Mouse (Mus musculus): ENCODE data around the gene Zfp784. TPM values are rescaled to one million over a fixed set of nuclear protein-coding genes. Genes with fewer than 3 reads are reported as not detected.

Zfp784 gene
- total and polyA plus RNA-seq, 2 experiments from 2014 or later, result 4.3 to 5.0 TPM

DNA sequence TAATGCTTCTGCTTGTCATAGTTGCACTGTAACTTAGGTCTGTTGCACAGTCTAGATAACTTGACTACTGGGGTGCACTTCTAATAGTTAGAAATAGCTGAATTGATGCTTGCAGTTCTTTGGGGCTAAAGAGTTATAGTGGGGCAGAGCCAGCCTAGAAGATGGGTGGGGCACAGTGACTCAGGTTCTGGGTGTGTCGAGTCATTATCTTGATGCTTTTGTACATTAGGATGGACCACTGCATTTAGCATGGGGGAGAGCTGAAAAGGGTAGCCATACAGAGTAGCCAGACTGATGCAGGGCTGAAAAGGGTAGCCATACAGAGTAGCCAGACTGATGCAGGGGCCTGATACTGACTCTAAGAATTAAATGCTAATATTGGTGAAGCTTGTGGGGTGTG is 35.3 kb upstream of the Zfp784 start:
- Histone ChIP-seq H3K4me3 (ENCODE audit: low read depth, low read length) (no peak overlapping the region), H3K4me1 (ENCODE audit: insufficient read depth, low read length) (no peaks in the 10 kb centered on the region), H3K27ac (ENCODE audit: low read depth, low read length) (no peak overlapping the region), H3K9me3 (ENCODE audit: low read length) (no peaks in the 10 kb centered on the region), H3K27me3 (ENCODE audit: insufficient read depth, low read length) (no peaks in the 10 kb centered on the region), H3K36me3 (ENCODE audit: insufficient read depth, low read length) (peaks cover 81% of the 10 kb centered on the region), H3K4me2 (ENCODE audit: low read depth, low read length, poor library complexity, severe bottlenecking) (no peak overlapping the region), H3K9ac (replicated peaks; ENCODE audit: low read length, poor library complexity, severe bottlenecking) (no peak overlapping the region)
- no peak for TF ChIP-seq CTCF (IDR thresholded peaks at IDR 0.05)
- WGBS, result 91% methylated on average over 1 of the region's 1 CpGs
- DNase-seq (ENCODE audit: low spot score) (no peak), ATAC-seq (ENCODE audit: low FRiP score) (no peak)

DNA sequence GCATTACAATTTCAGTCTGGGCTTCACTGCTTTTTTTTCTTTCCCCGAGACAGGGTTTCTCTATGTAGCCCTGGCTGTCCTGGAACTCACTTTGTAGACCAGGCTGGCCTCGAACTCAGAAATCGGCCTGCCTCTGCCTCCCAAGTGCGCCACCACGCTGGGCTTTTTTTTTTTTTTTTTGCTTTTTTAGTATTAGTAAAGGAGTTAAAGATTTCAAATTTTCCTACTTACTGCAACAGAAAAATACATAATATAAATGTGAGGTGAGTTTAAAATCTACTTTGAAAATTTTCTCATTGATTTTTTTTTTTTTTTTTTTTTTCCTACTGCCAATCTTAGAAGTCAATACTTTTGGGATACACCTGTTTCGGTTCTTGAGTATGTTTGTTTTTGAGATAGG is 26.6 kb upstream of the Zfp784 start:
- Histone ChIP-seq H3K9ac (replicated peaks; ENCODE audit: low read length, poor library complexity, severe bottlenecking) (no peak overlapping the region), H3K4me3 (ENCODE audit: low read depth, low read length) (no peak overlapping the region), H3K27ac (ENCODE audit: low read depth, low read length) (no peak overlapping the region), H3K36me3 (ENCODE audit: insufficient read depth, low read length) (peaks cover 31% of the 10 kb centered on the region), H3K9me3 (ENCODE audit: low read length) (no peaks in the 10 kb centered on the region), H3K27me3 (ENCODE audit: insufficient read depth, low read length) (no peaks in the 10 kb centered on the region), H3K4me1 (ENCODE audit: insufficient read depth, low read length) (peaks cover 16% of the 10 kb centered on the region; the same call in 1 of the 2 replicates), H3K4me2 (ENCODE audit: low read depth, low read length, poor library complexity, severe bottlenecking) (no peak overlapping the region)
- no peak for TF ChIP-seq CTCF (IDR thresholded peaks at IDR 0.05)
- WGBS, result 96% methylated on average over 6 of the region's 6 CpGs
- no peak for ATAC-seq (ENCODE audit: low FRiP score)
- no peak for DNase-seq (ENCODE audit: low spot score)

DNA sequence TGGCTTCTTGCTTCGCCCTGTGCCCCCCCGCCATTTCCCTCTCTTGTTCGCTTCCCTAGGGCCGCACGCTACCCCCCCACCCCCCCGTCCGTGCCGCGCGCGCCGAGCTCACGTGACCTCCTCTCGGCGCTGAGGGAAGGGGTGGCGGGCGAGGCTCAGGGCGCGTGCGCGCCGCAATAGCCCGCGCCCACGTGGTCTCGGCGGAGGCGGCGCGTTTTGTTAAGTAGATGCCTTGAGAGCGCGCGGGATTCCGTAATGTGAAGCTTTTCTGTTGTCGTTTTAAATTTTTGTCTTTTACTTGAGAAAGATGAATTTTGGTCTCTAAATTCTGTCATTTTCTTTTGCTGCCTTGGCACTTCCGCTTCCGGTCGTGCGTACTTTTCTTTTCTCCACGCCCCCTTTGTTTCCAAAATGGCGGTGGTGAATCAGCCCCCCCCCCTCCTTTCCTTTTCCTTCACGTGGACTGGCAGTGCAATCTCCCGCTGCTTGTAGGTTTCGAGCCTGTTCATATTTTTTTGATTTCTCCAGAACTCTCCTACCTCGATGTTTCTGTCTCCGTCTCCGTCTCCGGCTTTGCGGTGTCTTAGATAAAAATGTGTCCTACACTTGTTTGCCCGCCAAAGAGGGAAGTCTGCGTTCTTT is 24.2 kb upstream of the Zfp784 start:
- peak overlapping the region; percentile 95 for H3K27ac ChIP-seq (ENCODE audit: low read depth, low read length)
- DNase-seq (ENCODE audit: low spot score), result peak; percentile 85
- H3K27me3 ChIP-seq (ENCODE audit: insufficient read depth, low read length), result no peaks in the 10 kb centered on the region
- peak; percentile 39 for ATAC-seq (ENCODE audit: low FRiP score)
- WGBS, result under 1% methylated on average over 49 of the region's 51 CpGs
- peak overlapping the region; percentile 70 for H3K4me3 ChIP-seq (ENCODE audit: low read depth, low read length)
- H3K4me2 ChIP-seq (ENCODE audit: low read depth, low read length, poor library complexity, severe bottlenecking), result peak overlapping the region; percentile 88
- peak overlapping the region; percentile 81 for H3K9ac ChIP-seq (replicated peaks; ENCODE audit: low read length, poor library complexity, severe bottlenecking)
- H3K36me3 ChIP-seq (ENCODE audit: insufficient read depth, low read length), result peaks cover 9% of the 10 kb centered on the region; the same call in 1 of the 2 replicates
- TF ChIP-seq CTCF (IDR thresholded peaks at IDR 0.05), result no peak
- H3K4me1 ChIP-seq (ENCODE audit: insufficient read depth, low read length), result peaks cover 18% of the 10 kb centered on the region; the same call in 1 of the 2 replicates
- H3K9me3 ChIP-seq (ENCODE audit: low read length), result no peaks in the 10 kb centered on the region

DNA sequence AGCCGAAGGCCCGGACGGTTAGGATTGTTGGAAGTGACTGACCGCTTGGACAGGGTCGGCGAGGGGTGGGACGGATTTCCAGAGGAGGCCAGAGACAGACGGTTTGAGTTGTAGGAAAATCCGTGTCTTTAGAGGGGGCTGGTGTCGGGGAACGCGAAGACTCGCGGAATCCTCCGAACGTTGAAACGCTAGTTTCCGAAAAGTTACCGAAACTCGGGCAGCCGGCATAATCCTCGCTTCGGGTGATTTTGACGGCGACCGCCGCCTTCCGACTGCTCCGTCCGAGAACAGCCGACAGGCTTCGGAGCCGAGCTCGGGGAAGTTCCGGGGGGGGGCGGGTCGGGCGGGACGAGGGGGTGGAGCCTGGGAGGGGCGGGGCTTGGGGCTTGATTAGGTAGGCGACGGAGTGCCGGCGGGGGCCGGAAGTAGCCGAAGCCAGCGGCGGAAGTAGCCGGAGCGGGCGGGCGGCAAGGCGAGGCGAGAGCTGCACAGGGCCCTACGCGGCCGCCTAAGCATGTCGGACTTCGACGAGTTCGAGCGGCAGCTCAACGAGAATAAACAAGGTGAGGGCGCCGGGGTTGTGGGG is 23.6 kb upstream of the Zfp784 start, which contains the start of gene U2af2:
Gene U2af2 (plus strand): TSS at position 370 of the 586 bp plus-strand sequence.
- no peaks in the 10 kb centered on the region for H3K27me3 ChIP-seq (ENCODE audit: insufficient read depth, low read length)
- ATAC-seq (ENCODE audit: low FRiP score), result peak; percentile 75
- no peaks in the 10 kb centered on the region for H3K9me3 ChIP-seq (ENCODE audit: low read length)
- H3K36me3 ChIP-seq (ENCODE audit: insufficient read depth, low read length), result peaks cover 5% of the 10 kb centered on the region; the same call in 1 of the 2 replicates
- H3K27ac ChIP-seq (ENCODE audit: low read depth, low read length), result peak within 1 kb of the TSS; percentile 95
- H3K4me1 ChIP-seq (ENCODE audit: insufficient read depth, low read length), result peaks cover 18% of the 10 kb centered on the region; the same call in 1 of the 2 replicates
- peak within 1 kb of the TSS; percentile 88 for H3K4me2 ChIP-seq (ENCODE audit: low read depth, low read length, poor library complexity, severe bottlenecking)
- TF ChIP-seq CTCF (IDR thresholded peaks at IDR 0.05), result no peak
- WGBS, result under 1% methylated on average over 60 of the region's 65 CpGs
- peak; percentile 94 for DNase-seq (ENCODE audit: low spot score)
- peak within 1 kb of the TSS; percentile 81 for H3K9ac ChIP-seq (replicated peaks; ENCODE audit: low read length, poor library complexity, severe bottlenecking)
- peak within 1 kb of the TSS; percentile 70 for H3K4me3 ChIP-seq (ENCODE audit: low read depth, low read length)

DNA sequence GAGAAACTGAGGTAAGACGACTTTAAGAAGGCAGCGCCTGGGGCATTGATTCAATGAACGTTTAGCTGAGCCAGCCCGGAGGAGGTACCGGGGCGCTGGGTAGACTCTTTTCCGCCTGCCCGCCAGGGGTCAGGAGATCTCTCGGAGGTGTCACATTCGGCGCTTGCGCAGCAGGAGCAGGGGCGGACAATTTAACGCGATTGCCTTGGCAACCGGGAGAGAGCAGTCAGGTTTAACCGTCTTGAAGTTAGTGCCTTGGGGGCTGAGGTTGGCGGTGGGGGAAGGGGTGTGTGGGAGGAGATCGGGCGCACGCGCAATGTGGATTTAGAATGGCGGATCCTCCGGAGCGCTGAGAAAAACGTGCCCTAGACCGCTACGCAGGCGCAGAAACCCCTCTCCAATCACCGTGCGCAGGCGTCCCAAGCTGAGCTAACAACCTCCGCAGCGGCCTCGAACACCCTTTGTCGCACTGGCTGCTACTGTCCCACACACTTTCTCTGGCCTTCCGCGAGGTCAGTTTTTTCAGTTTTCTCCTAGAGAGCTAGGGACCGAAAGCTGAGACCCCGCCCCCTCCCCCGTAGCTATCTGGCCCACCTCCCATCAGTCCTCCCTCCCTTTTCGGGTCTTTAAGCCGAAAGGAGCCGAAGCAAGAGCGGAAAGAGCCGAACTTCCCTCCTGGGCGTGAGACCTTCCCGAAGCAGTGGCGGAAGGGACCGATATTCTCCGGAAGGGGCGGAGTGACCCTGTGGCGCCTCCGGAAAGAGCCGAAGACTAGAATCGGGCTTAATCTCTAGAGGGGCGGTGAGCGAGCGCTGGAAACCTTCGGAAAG is 22.9 kb upstream of the Zfp784 start:
- Histone ChIP-seq H3K9me3 (ENCODE audit: low read length) (no peaks in the 10 kb centered on the region), H3K4me2 (ENCODE audit: low read depth, low read length, poor library complexity, severe bottlenecking) (peak overlapping the region; percentile 88), H3K4me1 (ENCODE audit: insufficient read depth, low read length) (peaks cover 18% of the 10 kb centered on the region; the same call in 1 of the 2 replicates), H3K9ac (replicated peaks; ENCODE audit: low read length, poor library complexity, severe bottlenecking) (peak overlapping the region; percentile 81), H3K27me3 (ENCODE audit: insufficient read depth, low read length) (no peaks in the 10 kb centered on the region), H3K36me3 (ENCODE audit: insufficient read depth, low read length) (no peaks in the 10 kb centered on the region), H3K27ac (ENCODE audit: low read depth, low read length) (peak overlapping the region; percentile 95), H3K4me3 (ENCODE audit: low read depth, low read length) (peak overlapping the region; percentile 70)
- peak; percentile 81 for TF ChIP-seq CTCF (IDR thresholded peaks at IDR 0.05)
- DNase-seq (ENCODE audit: low spot score) (peak; percentile 99), ATAC-seq (ENCODE audit: low FRiP score) (peak; percentile 91)
- WGBS, result under 1% methylated on average over 60 of the region's 60 CpGs
